20 mouse cellular contexts compared by ENCODE assay signal in the genomic region with DNA sequence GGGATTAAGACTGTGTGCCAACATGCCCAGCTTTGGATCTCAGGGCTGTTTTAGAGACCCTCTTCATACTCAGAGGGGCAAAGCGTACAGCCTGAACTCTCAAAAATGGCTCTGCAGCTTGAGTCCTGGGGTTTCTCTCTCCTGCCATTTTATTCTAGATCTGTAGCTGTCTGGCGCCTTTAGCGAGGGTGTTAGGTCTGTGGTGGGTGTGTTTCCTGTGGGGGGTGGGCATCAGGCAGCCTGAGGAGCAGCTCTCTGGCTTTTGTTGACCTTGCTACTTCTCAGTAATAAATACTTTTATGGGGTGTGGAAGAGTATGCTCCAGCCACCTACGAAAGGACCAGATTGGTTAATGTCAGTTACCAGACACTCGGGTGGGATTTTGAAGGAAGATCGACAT. TPM values are rescaled to one million over a fixed set of nuclear protein-coding genes. Genes with fewer than 3 reads are reported as not detected.
"Had no signal": no experiment of that assay in that cellular context is flagged by ENCODE, and none has a peak within 500 bp of the region (broad histone marks: within the 10 kb centered on the region; RNA-seq: fewer than 3 reads in every experiment).

No protein-coding gene starts in this region.

- H3K4me1 ChIP-seq: neural tube, embryonic 12.5 days had no signal

- H3K27ac ChIP-seq: limb, embryonic 10.5 days; limb, embryonic 13.5 days; liver, embryonic 13.5 days; midbrain, embryonic 10.5 days; midbrain, embryonic 13.5 days; neural tube, embryonic 12.5 days had no signal

- H3K4me3 ChIP-seq: kidney, embryonic 15.5 days; limb, embryonic 10.5 days; limb, embryonic 13.5 days; liver, embryonic 13.5 days; midbrain, embryonic 10.5 days; midbrain, embryonic 13.5 days; neural tube, embryonic 12.5 days; neural tube, embryonic 15.5 days had no signal

- DNase-seq: kidney, adult 11 months; kidney, adult 8-10 months; kidney, postnatal 10 days; kidney, postnatal 4 days; liver; liver, embryonic 13.5 days; lung, embryonic 14.5 days; right cerebral cortex, adult 18-20 months; right cerebral cortex, postnatal 14 days; right cerebral cortex, postnatal 4 days; thymus, adult 18-20 months; thymus, postnatal 36 days had no signal

RNA-seq across cellular contexts. Expression of a gene that starts 32.6 kb away (rescaled TPM):
- total RNA-seq: layer of hippocampus, adult 18-20 months had no signal
